8 mouse cellular contexts compared by ENCODE assay signal in the genomic region with DNA sequence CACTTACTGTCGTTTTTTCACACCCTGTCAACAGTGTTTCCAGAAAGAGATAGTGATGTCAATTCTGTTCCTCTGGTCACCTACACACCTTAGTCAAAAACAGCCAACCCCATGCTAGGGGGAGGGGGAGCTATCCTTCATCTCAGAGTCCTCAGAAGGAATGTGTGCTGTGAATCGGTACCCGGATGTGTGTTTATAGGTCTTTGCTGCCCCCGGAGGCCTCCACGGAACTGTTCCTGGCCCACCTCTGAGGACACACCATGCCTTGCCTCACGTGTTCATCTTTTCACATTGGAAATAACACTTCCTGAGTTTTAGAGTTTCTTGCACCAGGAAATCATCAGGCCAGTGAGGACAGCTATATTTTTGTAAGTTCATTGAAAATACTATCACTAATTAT. TPM values are rescaled to one million over a fixed set of nuclear protein-coding genes. Genes with fewer than 3 reads are reported as not detected.
A peak's percentile ranks its signal among the peaks of the same experiment; 100 is the strongest.
DNase-seq lines count a peak whose midpoint lies in the region; ATAC-seq and TF ChIP-seq lines count a peak whose summit lies in the region.

No protein-coding gene starts in this region.

- H3K4me3 ChIP-seq in cerebellum, adult 2 months (replicated peaks; ENCODE audit: insufficient read depth, low read depth, low read length): no peak overlapping the region
- no peak overlapping the region for H3K4me3 ChIP-seq in liver, embryonic 14.5 days (ENCODE audit: insufficient read depth in 1 of 2, low read depth in 2 of 2, low read length in 2 of 2)
- H3K4me3 ChIP-seq in liver, embryonic 11.5 days (ENCODE audit: low read depth, low read length): no peak overlapping the region

- H3K4me1 ChIP-seq in cerebellum, adult 2 months (ENCODE audit: control insufficient read depth, insufficient read depth, low read length): peaks cover 3% of the 10 kb centered on the region; the same call in 1 of the 2 replicates
- H3K4me1 ChIP-seq in liver, embryonic 14.5 days (replicated peaks; ENCODE audit: control insufficient read depth in 2 of 2, insufficient read depth in 2 of 2, low read length in 1 of 2): peaks cover 5 to 10% of the 10 kb centered on the region in 2 experiments
- H3K4me1 ChIP-seq in liver, embryonic 11.5 days (replicated peaks; ENCODE audit: control insufficient read depth, insufficient read depth, low read length): peaks cover 5% of the 10 kb centered on the region

- WGBS in cerebellum, adult 2 months: 72% methylated on average over 6 of the region's 6 CpGs
- 29% methylated on average over 6 of the region's 6 CpGs for WGBS in liver, embryonic 14.5 days (ENCODE audit: insufficient replicate concordance)
- WGBS in liver, embryonic 11.5 days: 25% methylated on average over 6 of the region's 6 CpGs

- TF ChIP-seq CTCF in cerebellum, adult 2 months (IDR thresholded peaks at IDR 0.05; ENCODE audit: borderline replicate concordance, insufficient read depth, low read depth, low read length): no peak
- peak; percentile 42 for TF ChIP-seq CTCF in liver, embryonic 14.5 days (IDR thresholded peaks at IDR 0.05; ENCODE audit: low read depth)

- ATAC-seq in liver, embryonic 14.5 days (ENCODE audit: insufficient read depth): no peak
- ATAC-seq in liver, embryonic 11.5 days (replicated peaks; ENCODE audit: low FRiP score): no peak
- no peak for ATAC-seq in activated CD4-positive, CD25-positive, alpha-beta regulatory T cell, adult 4 months

- H3K36me3 ChIP-seq in liver, embryonic 14.5 days (replicated peaks; ENCODE audit: control insufficient read depth, insufficient read depth, low read depth): no peaks in the 10 kb centered on the region
- H3K36me3 ChIP-seq in liver, embryonic 11.5 days (ENCODE audit: control insufficient read depth, insufficient read depth, low read length): no peaks in the 10 kb centered on the region

- H3K4me2 ChIP-seq in liver, embryonic 14.5 days (ENCODE audit: low read depth): no peak overlapping the region
- no peak overlapping the region for H3K4me2 ChIP-seq in liver, embryonic 11.5 days

- no peaks in the 10 kb centered on the region for H3K27me3 ChIP-seq in cerebellum, adult 2 months (ENCODE audit: control insufficient read depth, insufficient read depth, low read length)
- peaks cover 34% of the 10 kb centered on the region for H3K27me3 ChIP-seq in liver, embryonic 14.5 days (ENCODE audit: control insufficient read depth, insufficient read depth, low read length)
- H3K27me3 ChIP-seq in liver, embryonic 11.5 days (replicated peaks; ENCODE audit: control insufficient read depth, insufficient read depth, low read length): peaks cover 19% of the 10 kb centered on the region

- TF ChIP-seq POLR2A in cerebellum, adult 2 months (IDR thresholded peaks at IDR 0.05; ENCODE audit: borderline replicate concordance, insufficient read depth, low read length): no peak

- no peak for TF ChIP-seq EP300 in liver, embryonic 14.5 days (IDR thresholded peaks at IDR 0.05; ENCODE audit: low read depth)

- no peak overlapping the region for H3K27ac ChIP-seq in cerebellum, adult 2 months (ENCODE audit: insufficient read depth, low read length)
- no peak overlapping the region for H3K27ac ChIP-seq in liver, embryonic 14.5 days
- no peak overlapping the region for H3K27ac ChIP-seq in liver, embryonic 11.5 days (ENCODE audit: low read depth, low read length)

- DNase-seq in cerebellum, adult 11-12 months: peak; percentile 15
- DNase-seq in cerebellum, adult 2 months: no peak
- no peak for DNase-seq in liver, embryonic 14.5 days (ENCODE audit: low read depth in 3 of 3, low spot score in 3 of 3)
- no peak for DNase-seq in liver, embryonic 11.5 days (ENCODE audit: low spot score)
- peak; percentile 8 for DNase-seq in T-cell, adult 2 months (ENCODE audit: low spot score)
- peak; percentile 61 for DNase-seq in retina, embryonic 14.5 days (ENCODE audit: low spot score)
- DNase-seq in layer of hippocampus, adult 9-10 months (ENCODE audit: low spot score): no peak

- no peak overlapping the region for H3K9ac ChIP-seq in liver, embryonic 14.5 days (replicated peaks)
- no peak overlapping the region for H3K9ac ChIP-seq in liver, embryonic 11.5 days (ENCODE audit: low read depth, low read length)

- no peaks in the 10 kb centered on the region for H3K9me3 ChIP-seq in liver, embryonic 14.5 days (ENCODE audit: control insufficient read depth, low read length)
- H3K9me3 ChIP-seq in liver, embryonic 11.5 days (ENCODE audit: control insufficient read depth, low read length): no peaks in the 10 kb centered on the region

RNA-seq across cellular contexts. Expression of a gene that starts 51.1 kb away (rescaled TPM):
- polyA plus RNA-seq in cerebellum, adult 2 months (2012; rRNA removed): 33.0 and 34.3 TPM in 2 replicates
- 5.4 and 6.9 TPM in 2 replicates for polyA plus RNA-seq in liver, embryonic 14.5 days (2012; rRNA removed)
- 12.6 and 12.9 TPM in 2 replicates for polyA plus RNA-seq in liver, embryonic 14.5 days (2014; fragmentation: Nextera tagmentation; extraction: Ambion mirVana)
- 24.8 and 26.5 TPM in 2 replicates for polyA plus RNA-seq in liver, embryonic 11.5 days (2014; fragmentation: Nextera tagmentation; extraction: Ambion mirVana)
- polyA plus RNA-seq in activated CD4-positive, CD25-positive, alpha-beta regulatory T cell, adult 4 months (2017; shearing (Covaris generic)): 10 to 100 TPM; 20.5 to 21.3 TPM

RNA-seq across cellular contexts. Expression of a gene that starts 51.8 kb away (rescaled TPM):
- 4.2 and 4.4 TPM in 2 replicates for polyA plus RNA-seq in cerebellum, adult 2 months (2012; rRNA removed)
- 3.6 and 3.7 TPM in 2 replicates for polyA plus RNA-seq in liver, embryonic 14.5 days (2012; rRNA removed)
- 4.2 and 4.3 TPM in 2 replicates for polyA plus RNA-seq in liver, embryonic 14.5 days (2014; fragmentation: Nextera tagmentation; extraction: Ambion mirVana)
- polyA plus RNA-seq in liver, embryonic 11.5 days (2014; fragmentation: Nextera tagmentation; extraction: Ambion mirVana): 15.4 and 16.4 TPM in 2 replicates
- polyA plus RNA-seq in activated CD4-positive, CD25-positive, alpha-beta regulatory T cell, adult 4 months (2017; shearing (Covaris generic)): 1 to 10 TPM; 1.3 to 1.5 TPM

RNA-seq across cellular contexts. Expression of a gene that starts 56.5 kb away (rescaled TPM):
- 5.5 and 6.2 TPM in 2 replicates for polyA plus RNA-seq in cerebellum, adult 2 months (2012; rRNA removed)
- polyA plus RNA-seq in liver, embryonic 14.5 days (2012; rRNA removed): 3.6 and 4.0 TPM in 2 replicates
- 2.3 and 3.0 TPM in 2 replicates for polyA plus RNA-seq in liver, embryonic 14.5 days (2014; fragmentation: Nextera tagmentation; extraction: Ambion mirVana)
- polyA plus RNA-seq in liver, embryonic 11.5 days (2014; fragmentation: Nextera tagmentation; extraction: Ambion mirVana): 7.4 and 7.7 TPM in 2 replicates
- polyA plus RNA-seq in activated CD4-positive, CD25-positive, alpha-beta regulatory T cell, adult 4 months (2017; shearing (Covaris generic)): 1 to 10 TPM; 2.3 to 2.4 TPM

Comparison
In these comparisons a context has a peak if more than half of its experiments do, and no peak if none do; other contexts are left out.
1. DNase-seq: peak in cerebellum, adult 11-12 months (single experiment), T-cell, adult 2 months (single experiment) and retina, embryonic 14.5 days (single experiment); none in cerebellum, adult 2 months (0 of 2), liver, embryonic 14.5 days (0 of 3), liver, embryonic 11.5 days (single experiment) and layer of hippocampus, adult 9-10 months (single experiment).